Mouse (Mus musculus) CH12.LX (cell line): ENCODE data around the gene Ap2a1. TPM values are rescaled to one million over a fixed set of nuclear protein-coding genes. Genes with fewer than 3 reads are reported as not detected.
A peak's percentile ranks its signal among the peaks of the same experiment; 100 is the strongest.
"Not testable (repeated sequence)": the region's sequence is repeated elsewhere in the genome, so short reads cannot be mapped to it uniquely, and the experiment has no call there.

ENCODE experiments used
- DNase-seq: peaks from one replicate; pipeline ENCODE4 v3.0.0-alpha.2; 2013; ENCODE audit errors: extremely low read depth
- H3K27ac ChIP-seq: 2 replicates; pipeline ENCODE4 v1.5.1; 2012; ENCODE audit warnings: low read depth, mild to moderate bottlenecking, control low read depth, moderate library complexity; ENCODE audit not compliant: insufficient read depth
- H3K27me3 ChIP-seq: replicated peaks from 2 replicates; pipeline ENCODE3; 2012; ENCODE audit warnings: inconsistent platforms
- H3K36me3 ChIP-seq, 2 experiments: replicated peaks in 1 of 2; 2 replicates each; pipeline versions ENCODE3 to v1.6.1; 2012; ENCODE audit warnings: inconsistent platforms in 1 of 2, low read length in 1 of 2, mild to moderate bottlenecking in 1 of 2, mixed read lengths in 1 of 2, moderate library complexity in 1 of 2; ENCODE audit not compliant: control insufficient read depth in 1 of 2, insufficient read depth in 1 of 2
- H3K4me1 ChIP-seq, 2 experiments: 2 replicates each; pipeline ENCODE4 v1.6.1; 2012; ENCODE audit warnings: inconsistent platforms in 1 of 2, moderate library complexity in 1 of 2; ENCODE audit not compliant: insufficient read depth in 2 of 2, control insufficient read depth in 1 of 2
- H3K4me2 ChIP-seq: 2 replicates; pipeline ENCODE4 v1.6.1; 2012; ENCODE audit warnings: low read depth, mild to moderate bottlenecking, control low read depth; ENCODE audit not compliant: poor library complexity, insufficient read depth, severe bottlenecking
- H3K4me3 ChIP-seq, 3 experiments: fragments of 150-350 bp in 1 of 3; sonication (generic) in 1 of 3; replicated peaks in 1 of 3; 2 replicates each; pipeline versions ENCODE3 to v1.5.1; 2011 to 2012; ENCODE audit warnings: low read depth in 2 of 3, low read length in 2 of 3, mild to moderate bottlenecking in 2 of 3, moderate library complexity in 2 of 3, control low read depth in 1 of 3, improper control_type of control experiment in 1 of 3, inconsistent platforms in 1 of 3, mixed read lengths in 1 of 3; ENCODE audit not compliant: poor library complexity in 1 of 3
- H3K79me2 ChIP-seq: replicated peaks from 2 replicates; pipeline ENCODE4 v1.6.1; 2012; ENCODE audit warnings: mild to moderate bottlenecking, moderate library complexity; ENCODE audit not compliant: control insufficient read depth, poor library complexity, insufficient read depth, severe bottlenecking; ENCODE audit errors: extremely low read depth
- H3K9ac ChIP-seq: 2 replicates; pipeline ENCODE4 v1.6.1; 2012; ENCODE audit warnings: low read depth, mild to moderate bottlenecking, control low read depth, moderate library complexity; ENCODE audit not compliant: insufficient read depth
- H3K9me3 ChIP-seq: replicated peaks from 2 replicates; pipeline ENCODE3; 2012; ENCODE audit warnings: low read length, inconsistent platforms, mixed read lengths
- CHD1 ChIP-seq: IDR thresholded peaks from 2 replicates; pipeline ENCODE4 v1.6.1; 2012; ENCODE audit warnings: low read depth, low read length, improper control_type of control experiment, inconsistent platforms
- CTCF ChIP-seq, 2 experiments: IDR thresholded peaks in 1 of 2; conservative IDR thresholded peaks in 1 of 2; 2 replicates each; pipeline ENCODE4 v1.5.1; 2011 to 2012; ENCODE audit warnings: low read depth in 2 of 2, low read length in 2 of 2, improper control_type of control experiment in 1 of 2, inconsistent platforms in 1 of 2, mild to moderate bottlenecking in 1 of 2, moderate library complexity in 1 of 2
- E2F4 ChIP-seq: IDR thresholded peaks from 2 replicates; pipeline ENCODE4 v1.6.1; 2011; ENCODE audit warnings: low read depth, low read length, improper control_type of control experiment; ENCODE audit not compliant: insufficient replicate concordance
- GABPA ChIP-seq: IDR thresholded peaks from 2 replicates; pipeline ENCODE4 v1.6.1; 2012; ENCODE audit warnings: low read depth, low read length, improper control_type of control experiment, inconsistent platforms; ENCODE audit not compliant: insufficient replicate concordance
- HCFC1 ChIP-seq: IDR thresholded peaks from 2 replicates; pipeline ENCODE4 v1.6.1; 2012; ENCODE audit warnings: low read depth, mild to moderate bottlenecking, inconsistent platforms, low read length, improper control_type of control experiment
- IRF4 ChIP-seq: IDR thresholded peaks from 2 replicates; pipeline ENCODE4 v1.6.1; 2014; ENCODE audit warnings: low read depth, mild to moderate bottlenecking, inconsistent platforms, low read length, improper control_type of control experiment
- JUND ChIP-seq: conservative IDR thresholded peaks from 2 replicates; pipeline ENCODE4 v1.6.1; 2011; ENCODE audit warnings: low read depth, low read length, improper control_type of control experiment
- MAFK ChIP-seq: IDR thresholded peaks from 2 replicates; pipeline ENCODE4 v1.6.1; 2011; ENCODE audit warnings: low read length, improper control_type of control experiment; ENCODE audit not compliant: insufficient replicate concordance
- MAZ ChIP-seq: IDR thresholded peaks from 2 replicates; pipeline ENCODE4 v1.6.1; 2012; ENCODE audit warnings: low read depth, mild to moderate bottlenecking, inconsistent platforms, low read length, improper control_type of control experiment, moderate library complexity
- MEF2A ChIP-seq: IDR thresholded peaks from 2 replicates; pipeline ENCODE4 v1.6.1; 2014; ENCODE audit warnings: low read depth, mild to moderate bottlenecking, inconsistent platforms, low read length, improper control_type of control experiment, borderline replicate concordance
- MXI1 ChIP-seq: IDR thresholded peaks from 2 replicates; pipeline ENCODE4 v1.6.1; 2011; ENCODE audit warnings: mild to moderate bottlenecking, low read depth, low read length, improper control_type of control experiment
- NRF1 ChIP-seq: IDR thresholded peaks from 2 replicates; pipeline ENCODE4 v1.6.1; 2014; ENCODE audit warnings: low read depth, mild to moderate bottlenecking, inconsistent platforms, low read length, improper control_type of control experiment, moderate library complexity
- POLR2A ChIP-seq: IDR thresholded peaks from 2 replicates; pipeline ENCODE4 v1.6.1; 2011; ENCODE audit warnings: low read depth, mild to moderate bottlenecking, improper control_type of control experiment, low read length
- POLR2AphosphoS2 ChIP-seq: IDR thresholded peaks from 2 replicates; pipeline ENCODE4 v1.6.1; 2011; ENCODE audit warnings: low read depth, low read length, improper control_type of control experiment
- RAD21 ChIP-seq: IDR thresholded peaks from 2 replicates; pipeline ENCODE4 v1.6.1; 2011; ENCODE audit warnings: low read depth, mild to moderate bottlenecking, low read length, improper control_type of control experiment, moderate library complexity
- SIN3A ChIP-seq: IDR thresholded peaks from 2 replicates; pipeline ENCODE4 v1.6.1; 2012; ENCODE audit warnings: low read length, improper control_type of control experiment, inconsistent platforms
- SMC3 ChIP-seq: IDR thresholded peaks from 2 replicates; pipeline ENCODE4 v1.6.1; 2011; ENCODE audit warnings: low read depth, low read length, improper control_type of control experiment
- TBP ChIP-seq: conservative IDR thresholded peaks from 2 replicates; pipeline ENCODE4 v1.6.1; 2011; ENCODE audit warnings: low read depth, low read length, improper control_type of control experiment
- UBTF ChIP-seq: IDR thresholded peaks from 2 replicates; pipeline ENCODE4 v1.6.1; 2012; ENCODE audit warnings: low read depth, mild to moderate bottlenecking, inconsistent platforms, low read length, improper control_type of control experiment, moderate library complexity
- ZC3H11A ChIP-seq: IDR thresholded peaks from 2 replicates; pipeline ENCODE4 v1.6.1; 2012; ENCODE audit warnings: low read depth, mild to moderate bottlenecking, inconsistent platforms, low read length, improper control_type of control experiment
- ZMIZ1 ChIP-seq: IDR thresholded peaks from 2 replicates; pipeline ENCODE4 v1.6.1; 2012; ENCODE audit warnings: low read depth, mild to moderate bottlenecking, inconsistent platforms, low read length, improper control_type of control experiment
- dilution Hi-C: fragments of 300-500 bp; cut with MboI; formaldehyde crosslinking; loops from 2 replicates; pipeline ENCODE4 v1.14.3; 2020; ENCODE audit warnings: low sequenced_read_pairs; ENCODE audit not compliant: extremely low pct_unique_long_range_greater_than_20kb, extremely low pct_ligation_motif_present
- in situ Hi-C: fragments of 300-500 bp; cut with MboI; formaldehyde crosslinking; loops from 3 replicates; pipeline ENCODE4 v1.14.3; 2019; ENCODE audit warnings: low sequenced_read_pairs, low pct_ligation_motif_present, low pct_unique_long_range_greater_than_20kb, mixed read lengths
- polyA plus RNA-seq: library from polyadenylated mRNA; unstranded; fragments of >175 nt; gene quantifications from 2 replicates; pipeline ENCODE4 v1.2.1, GENCODE M21; 2012; ENCODE audit warnings: low read depth; ENCODE audit not compliant: insufficient read length
- total RNA-seq, 2 experiments: library from RNA; depleted of rRNA; stranded (reverse); fragments of 300-350 nt in 1 of 2; fragments of >200 nt in 1 of 2; gene quantifications; 2 replicates each; pipeline ENCODE4 v1.2.3; 2012 to 2014

The Ap2a1 gene
- total and polyA plus RNA-seq, 3 experiments, result 35.7 to 61.1 (median 56.3) TPM

DNA sequence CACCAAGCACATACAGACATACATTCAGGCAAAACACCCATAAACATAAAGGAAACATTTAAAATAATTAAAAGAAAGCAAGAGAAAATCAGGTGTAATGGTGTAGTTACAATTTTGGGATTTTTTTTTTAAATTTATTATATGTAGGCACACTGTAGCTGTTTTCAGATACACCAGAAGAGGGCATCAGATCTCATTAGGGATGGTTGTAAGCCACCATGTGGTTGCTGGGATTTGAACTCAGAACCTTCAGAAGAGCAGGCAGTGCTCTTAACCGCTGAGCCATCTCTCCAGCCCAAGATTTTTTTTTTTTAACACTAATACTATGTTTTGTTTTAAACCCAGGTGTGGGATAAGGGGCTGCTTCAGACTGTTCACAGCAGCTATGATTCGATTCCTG lies 57.5 kb downstream of the Ap2a1 start:
- H3K4me3 ChIP-seq, H3K79me2 ChIP-seq, in situ Hi-C loops, dilution Hi-C loops, H3K4me2 ChIP-seq, H3K9ac ChIP-seq, H3K27ac ChIP-seq, DNase-seq, H3K9me3 ChIP-seq: not testable (repeated sequence)
- Histone ChIP-seq H3K36me3 (peaks cover 0 to 13% of the 10 kb centered on the region in 2 experiments), H3K27me3 (peaks cover 28% of the 10 kb centered on the region), H3K4me1 (peaks cover 7 to 18% of the 10 kb centered on the region in 2 experiments; a peak in 3 of 4 replicates)
- TF ChIP-seq CTCF (conservative IDR thresholded peaks at IDR 0.05 in 1 of 2, IDR thresholded peaks at IDR 0.05 in 1 of 2; ENCODE audit: low read depth in 2 of 2, low read length in 2 of 2), result peak in 1 of 2 experiments; percentile 14; a peak in 1 of 4 replicates

DNA sequence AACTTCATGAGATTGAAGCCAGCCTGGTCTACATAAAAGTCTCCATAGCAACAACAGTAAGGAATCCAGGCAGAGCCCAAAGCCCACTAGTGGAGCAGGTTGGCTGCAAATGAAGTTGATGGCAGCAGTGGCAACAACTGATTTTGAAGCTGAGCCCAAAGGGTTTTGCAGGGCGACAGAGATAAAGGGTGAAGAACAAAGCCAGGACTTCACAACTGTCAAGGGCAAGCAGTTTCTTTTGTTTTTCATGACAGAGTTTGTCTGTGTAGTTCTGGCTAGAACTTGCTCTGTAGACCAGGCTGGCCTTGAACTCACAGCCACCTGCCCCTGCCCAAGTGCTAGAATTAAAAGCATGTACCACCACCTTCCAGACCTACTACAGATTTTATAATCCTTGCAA lies 58.1 kb downstream of the Ap2a1 start:
- Histone ChIP-seq H3K9me3 (no peaks in the 10 kb centered on the region), H3K4me1 (peaks cover 13 to 23% of the 10 kb centered on the region in 2 experiments), H3K36me3 (peaks cover 0 to 12% of the 10 kb centered on the region in 2 experiments), H3K79me2 (no peaks in the 10 kb centered on the region), H3K27ac (no peak overlapping the region), H3K27me3 (peaks cover 28% of the 10 kb centered on the region), H3K4me2 (no peak overlapping the region), H3K4me3 (no peak overlapping the region), H3K9ac (no peak overlapping the region)
- in situ Hi-C loops (no loop called here), dilution Hi-C loops (no loop called here)
- no peak for DNase-seq
- TF ChIP-seq MXI1 (no peak), NRF1 (no peak), E2F4 (no peak), JUND (no peak), SIN3A (no peak), MAFK (no peak)

DNA sequence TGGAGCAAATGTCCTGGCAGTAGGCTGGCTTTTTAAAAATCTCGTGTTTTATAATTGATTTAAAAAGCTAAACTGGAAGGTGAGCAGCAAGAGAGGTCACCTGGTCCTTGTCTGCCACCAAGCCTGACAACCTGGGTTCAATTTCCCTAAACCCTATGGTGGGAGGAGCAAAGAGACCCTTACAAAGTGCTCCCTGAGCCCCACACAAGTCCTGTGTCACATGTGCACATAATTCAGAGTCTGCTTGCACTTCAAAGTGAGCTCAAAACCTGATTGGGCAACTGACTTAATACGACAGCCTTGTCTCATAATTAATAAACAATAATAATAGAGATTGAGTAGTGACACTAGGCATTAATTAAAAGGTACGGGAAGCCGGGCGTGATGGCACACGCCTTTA lies 58.7 kb downstream of the Ap2a1 start:
- TF ChIP-seq GABPA, result no peak
- no peak for TF ChIP-seq IRF4
- no peak for TF ChIP-seq ZC3H11A
- no peak for TF ChIP-seq CTCF (conservative IDR thresholded peaks at IDR 0.05 in 1 of 2, IDR thresholded peaks at IDR 0.05 in 1 of 2; ENCODE audit: low read depth in 2 of 2, low read length in 2 of 2)
- no peak for TF ChIP-seq POLR2A
- TF ChIP-seq MAZ, result no peak
- TF ChIP-seq TBP, result no peak
- no peak for TF ChIP-seq MEF2A
- TF ChIP-seq SMC3, result no peak
- TF ChIP-seq UBTF, result no peak
- TF ChIP-seq MXI1, result no peak
- no peak for TF ChIP-seq JUND
- TF ChIP-seq ZMIZ1, result no peak
- TF ChIP-seq POLR2AphosphoS2, result no peak
- TF ChIP-seq CHD1, result no peak
- no peak for TF ChIP-seq HCFC1
- TF ChIP-seq RAD21, result no peak
- H3K4me3 ChIP-seq, result no peak overlapping the region
- no peak for DNase-seq
- no peaks in the 10 kb centered on the region for H3K79me2 ChIP-seq
- peak overlapping the region; percentile 98; the same call in 1 of the 2 replicates for H3K4me2 ChIP-seq
- no peaks in the 10 kb centered on the region for H3K9me3 ChIP-seq
- H3K27ac ChIP-seq, result no peak overlapping the region
- H3K27me3 ChIP-seq, result peaks cover 28% of the 10 kb centered on the region
- H3K36me3 ChIP-seq, result peaks cover 0 to 11% of the 10 kb centered on the region in 2 experiments
- H3K9ac ChIP-seq, result no peak overlapping the region
- peaks cover 16 to 29% of the 10 kb centered on the region in 2 experiments for H3K4me1 ChIP-seq
- in situ Hi-C loops, result no loop called here
- dilution Hi-C loops, result no loop called here
